Mouse (Mus musculus) cerebellum, adult (tissue): ENCODE results near the gene Spink4.
"Not testable (repeated sequence)": the region's sequence is repeated elsewhere in the genome, so short reads cannot be mapped to it uniquely, and the experiment has no call there.

Source experiments
- ATAC-seq: cut with Nextera tagmentation; 2 replicates; pipeline ENCODE4 v1.9.2; 2017; ENCODE audit warnings: mild to moderate bottlenecking, moderate library complexity, mixed read lengths; ENCODE audit not compliant: insufficient number of reproducible peaks, low FRiP score, low TSS enrichment

The Spink4 gene

DNA sequence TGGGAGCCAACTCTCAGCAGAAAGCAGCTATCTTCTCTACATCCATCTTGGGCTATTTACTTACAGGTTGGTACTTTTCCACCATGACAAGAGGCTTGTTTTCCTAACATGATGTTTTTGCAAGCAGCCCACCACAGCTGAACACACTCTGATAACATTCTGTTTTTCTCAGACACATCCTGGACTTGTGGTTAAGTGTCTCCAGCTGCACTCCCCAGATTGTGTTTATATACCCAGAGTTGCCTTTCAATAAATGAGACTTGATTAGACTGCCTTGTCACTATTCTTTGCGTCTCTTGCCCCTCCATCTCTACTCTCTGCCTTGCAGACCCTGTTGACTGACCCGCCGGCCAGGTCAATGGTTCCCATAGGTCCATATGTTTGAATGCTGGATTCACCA is 19.8 kb upstream of the Spink4 start:
- ATAC-seq = no peak

DNA sequence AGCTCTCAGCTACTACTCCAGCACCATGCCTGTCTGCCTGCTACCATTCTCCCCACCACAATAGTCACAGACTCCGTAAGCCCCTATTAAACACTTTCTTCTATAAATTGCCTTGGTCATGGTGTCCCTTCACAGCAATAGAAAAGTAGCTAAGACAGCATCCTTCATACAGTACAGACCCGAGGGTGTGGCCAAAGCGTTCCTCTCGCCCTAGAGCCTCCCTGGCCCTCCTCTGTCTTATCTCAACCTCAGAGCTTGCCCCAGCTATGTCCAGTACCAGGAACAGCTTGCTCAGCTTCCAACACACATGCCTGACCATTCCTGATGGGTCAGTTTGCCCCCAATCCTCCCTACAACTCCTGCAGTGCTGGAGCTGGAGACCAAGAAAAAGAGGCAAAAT is 19.2 kb upstream of the Spink4 start:
- ATAC-seq = no peak

- ATAC-seq = no peak
Measured at GRCm38 (mm10) chr4:40906298-40906697, 13.6 kb upstream of the Spink4 start.

GRCm38 (mm10) chr4:40908261-40908969 is 11.4 kb upstream of the Spink4 start:
- ATAC-seq = no peak

- no peak for ATAC-seq
Measured at GRCm38 (mm10) chr4:40914287-40914867, 5.5 kb upstream of the Spink4 start.

GRCm38 (mm10) chr4:40915947-40916346 is 3.9 kb upstream of the Spink4 start:
- ATAC-seq = no peak

DNA sequence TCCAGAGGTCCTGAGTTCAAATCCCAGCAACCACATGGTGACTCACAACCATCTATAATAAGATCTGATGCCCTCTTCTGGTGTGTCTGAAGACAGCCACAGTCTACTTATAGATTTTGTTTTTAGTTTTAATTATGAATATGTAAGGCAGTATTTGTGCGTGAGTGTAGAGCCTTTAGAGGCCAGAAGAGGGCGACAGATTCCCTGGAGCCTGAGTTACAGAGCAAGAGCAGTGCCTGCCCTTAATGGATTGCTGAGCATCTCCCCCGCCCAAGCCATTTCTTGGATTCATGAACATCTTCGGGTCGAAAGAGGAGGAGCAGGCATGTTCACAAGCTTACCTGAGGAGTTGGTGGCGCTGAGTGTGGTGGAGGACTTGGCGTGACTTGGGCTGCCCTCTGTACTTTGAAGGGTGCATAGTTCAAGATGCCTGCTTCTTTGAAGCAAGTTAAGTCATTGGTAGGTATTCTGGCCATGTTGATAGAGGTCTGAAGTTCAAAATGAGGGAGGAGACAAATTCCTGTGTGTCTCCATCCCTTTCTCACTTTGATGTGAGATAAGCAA is 3.2 kb upstream of the Spink4 start:
- ATAC-seq = no peak

DNA sequence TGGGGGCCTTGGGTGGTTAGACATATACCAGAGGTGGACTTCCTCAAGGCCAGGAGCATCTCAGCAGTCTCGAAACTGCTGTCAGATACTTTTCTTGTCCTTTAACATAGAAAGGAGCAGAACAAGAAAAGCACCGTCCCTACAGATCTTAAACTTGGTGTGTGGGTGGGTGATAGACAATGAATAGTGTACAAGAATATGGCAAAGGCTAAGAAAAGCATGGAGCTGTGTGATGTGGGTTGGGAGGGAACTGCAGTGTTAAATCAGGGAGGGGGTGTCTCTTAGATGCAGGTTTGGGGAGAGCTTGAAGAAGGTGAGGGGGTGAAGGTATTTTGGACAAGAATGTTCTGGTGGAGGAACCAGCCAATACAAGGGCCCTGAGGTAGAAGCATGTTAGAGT is 724 bp downstream of the Spink4 start:
- no peak for ATAC-seq

- no peak for ATAC-seq
Measured at GRCm38 (mm10) chr4:40921288-40921687, 1.4 kb downstream of the Spink4 start.

DNA sequence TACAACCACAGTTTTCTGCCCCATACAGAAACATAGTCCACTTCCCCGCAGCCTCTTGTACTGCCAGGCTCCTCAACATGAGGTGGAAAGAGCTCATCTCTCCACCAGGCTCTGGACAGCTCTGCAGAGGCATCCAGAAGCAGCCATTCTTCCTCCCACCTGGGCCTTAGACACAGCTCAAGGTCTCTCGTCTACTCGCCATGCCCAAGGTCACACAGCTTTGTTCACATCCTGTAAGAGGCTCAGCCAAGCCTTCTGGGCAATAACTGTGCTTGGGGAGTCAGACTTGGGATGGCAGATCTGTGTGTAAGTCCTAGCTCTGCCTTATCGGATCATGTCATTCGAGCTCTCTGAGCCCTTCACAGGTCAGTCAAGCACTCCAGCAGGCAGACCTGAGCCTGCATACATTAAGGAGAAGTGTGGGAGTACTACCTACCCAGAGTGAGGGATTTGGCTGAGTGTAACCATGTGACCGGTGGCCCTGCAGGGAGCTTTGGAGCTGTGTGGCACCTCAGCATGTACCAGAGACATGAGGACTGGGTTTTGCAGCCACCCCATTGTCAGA is 3.3 kb downstream of the Spink4 start:
- ATAC-seq = no peak

GRCm38 (mm10) chr4:40925568-40925967 is 5.7 kb downstream of the Spink4 start:
- ATAC-seq = no peak

GRCm38 (mm10) chr4:40929046-40929445 is 9.2 kb downstream of the Spink4 start:
- no peak for ATAC-seq

- no peak for ATAC-seq
Measured at GRCm38 (mm10) chr4:40933694-40934093, 13.8 kb downstream of the Spink4 start.

DNA sequence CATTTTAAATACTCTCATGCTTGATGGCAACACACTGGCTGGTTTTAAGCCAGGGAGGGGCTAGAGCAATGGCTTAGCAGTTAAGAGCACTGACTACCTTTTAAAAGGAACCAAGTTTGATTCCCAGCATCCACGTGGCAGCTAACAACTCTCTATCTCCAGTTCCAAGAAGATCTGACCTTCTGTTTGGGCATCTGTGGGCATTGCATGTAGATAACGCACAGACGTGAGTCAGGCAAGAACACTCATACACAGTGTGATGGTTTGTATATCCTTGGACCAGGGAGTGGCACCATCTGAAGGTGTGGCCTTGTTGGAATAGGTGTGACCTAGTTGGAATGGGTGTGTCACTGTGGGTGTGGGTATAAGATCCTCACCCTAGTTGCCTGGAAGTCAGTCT is 14.5 kb downstream of the Spink4 start:
- not testable (repeated sequence) for ATAC-seq

DNA sequence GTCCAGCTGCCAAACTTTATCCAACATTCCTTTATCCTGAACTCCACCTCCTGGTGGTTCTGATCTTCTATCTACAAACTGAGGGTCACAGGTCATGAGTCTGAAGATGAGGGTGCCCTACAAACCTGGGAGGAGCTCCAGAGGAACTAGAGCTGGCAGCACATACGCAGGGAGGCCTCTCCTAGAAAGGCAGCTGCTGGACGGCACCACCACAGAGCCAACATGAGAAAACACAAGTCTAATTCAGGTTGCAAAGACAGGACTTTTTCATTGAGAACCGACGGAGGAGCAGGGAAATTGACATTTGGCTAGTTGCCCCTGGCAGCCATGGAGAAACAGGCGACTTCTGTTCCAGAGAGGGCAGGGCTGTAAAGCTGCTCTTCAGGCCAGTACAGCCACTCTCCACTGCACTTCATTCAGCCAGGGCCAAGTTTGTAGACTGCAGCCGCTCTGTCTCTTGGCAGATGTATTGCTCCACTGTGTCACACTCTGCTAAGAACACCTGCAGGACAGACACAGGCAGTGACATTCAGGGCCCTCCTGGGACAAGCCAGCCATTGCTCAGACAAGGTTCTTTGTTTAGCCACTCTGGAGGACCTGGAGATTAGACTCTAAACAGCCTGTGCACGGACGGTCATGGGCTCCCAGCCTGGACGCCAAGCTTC is 16.5 kb downstream of the Spink4 start:
- peak; percentile 52 for ATAC-seq

- ATAC-seq = no peak
Measured at GRCm38 (mm10) chr4:40938793-40939192, 18.9 kb downstream of the Spink4 start.

DNA sequence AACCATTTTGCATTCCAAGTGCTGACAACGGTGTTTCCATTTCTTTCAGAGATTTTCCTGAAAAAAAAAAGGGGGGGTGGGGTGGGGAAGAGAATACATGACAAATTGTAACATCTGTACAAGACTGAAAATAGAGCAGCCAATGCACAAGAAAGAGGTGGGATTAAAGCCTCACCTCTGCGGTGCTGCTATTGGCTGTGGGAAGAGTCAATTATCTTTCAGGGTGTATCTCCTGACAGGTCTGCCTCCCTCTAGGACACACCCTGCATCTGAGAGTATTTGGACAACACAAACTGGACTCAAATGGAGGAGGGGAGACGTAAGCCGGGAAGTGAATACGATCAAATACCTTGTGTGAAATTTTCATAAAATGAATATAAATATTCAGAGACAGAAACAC is 23.8 kb downstream of the Spink4 start:
- ATAC-seq = no peak

DNA sequence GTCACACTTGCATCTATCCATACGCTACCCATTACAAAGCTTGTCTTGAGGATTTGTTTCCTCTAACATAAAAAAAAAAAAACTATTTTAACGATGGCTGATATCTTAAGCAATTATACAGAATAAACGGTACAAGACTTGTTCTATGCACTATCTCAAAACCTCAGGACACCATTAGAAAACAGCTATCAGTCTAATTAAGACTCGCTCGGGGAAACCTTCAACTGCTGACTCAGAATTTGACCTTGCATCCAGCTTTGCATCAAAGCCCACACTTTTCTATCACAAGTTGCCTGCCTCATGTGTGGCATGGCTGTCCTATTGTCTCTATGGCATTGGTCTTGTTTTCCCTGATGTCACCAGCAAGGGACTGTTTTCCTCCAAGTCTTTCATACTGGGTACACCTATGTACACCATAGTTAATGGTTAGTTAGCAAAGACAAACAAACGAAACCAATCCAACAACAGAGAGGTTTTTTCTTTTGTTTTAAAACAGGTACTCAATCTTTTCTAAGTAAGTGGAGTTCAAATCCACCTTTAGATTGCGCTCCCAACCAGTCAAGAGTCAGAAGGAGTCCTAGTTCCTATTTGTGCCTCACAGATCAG is 26.8 kb downstream of the Spink4 start:
- no peak for ATAC-seq

DNA sequence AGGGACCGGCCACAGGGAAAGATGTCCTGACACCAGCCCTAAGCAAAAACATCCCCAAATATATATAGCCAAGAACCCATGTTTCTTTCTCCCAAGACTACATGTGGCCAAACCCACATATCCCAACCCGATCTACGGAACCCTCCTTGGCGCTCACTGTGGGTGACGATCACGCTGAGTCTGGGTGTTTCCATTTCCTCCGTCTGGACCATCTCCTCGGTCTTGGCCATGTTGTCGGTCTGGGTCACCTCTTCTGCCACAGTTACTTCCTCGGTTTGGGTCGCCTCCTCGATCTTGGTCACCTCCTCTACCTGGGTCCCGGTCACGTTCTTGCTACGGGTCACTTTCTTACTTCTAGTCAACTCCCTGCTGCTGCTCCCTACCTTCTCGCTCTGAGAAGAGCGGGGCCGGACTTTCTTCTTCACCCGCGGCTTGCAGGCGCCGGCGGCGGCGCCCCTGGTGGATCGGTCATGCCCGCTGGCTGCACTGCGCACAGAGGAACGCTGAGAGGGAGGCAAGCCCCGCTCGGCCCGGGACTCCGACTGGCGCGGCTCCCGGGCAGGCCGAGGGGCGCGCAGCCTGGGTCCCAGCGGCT is 27.8 kb downstream of the Spink4 start:
- peak; percentile 71 for ATAC-seq

- peak; percentile 94 for ATAC-seq
Measured at GRCm38 (mm10) chr4:40948160-40948708, 28.4 kb downstream of the Spink4 start, which contains the start of the genes Bag1 and Chmp5. TSS of gene Bag1 (minus strand) at chr4:40948294. TSS of gene Chmp5 (plus strand) at chr4:40948407.
